Mouse (Mus musculus) stomach, embryonic 14.5 days (tissue): ENCODE results near the gene Asl. TPM values are rescaled to one million over a fixed set of nuclear protein-coding genes. Genes with fewer than 3 reads are reported as not detected.

Experiments used
- ATAC-seq: fragments of 200-750 bp; cut with Nextera tagmentation; 2 replicates; pipeline ENCODE4 v1.8.0; 2017; ENCODE audit warnings: low read depth, moderate TSS enrichment; ENCODE audit not compliant: insufficient number of reproducible peaks, insufficient read depth, low FRiP score
- H3K27ac ChIP-seq: fragments of 300-500 bp; sonication (generic); 2 replicates; pipeline ENCODE4 v1.5.1; 2014; ENCODE audit warnings: mild to moderate bottlenecking, low read length, moderate library complexity, mixed read lengths
- H3K27me3 ChIP-seq: fragments of 300-500 bp; sonication (generic); 2 replicates; pipeline ENCODE4 v1.6.1; 2014; ENCODE audit warnings: low read length, control low read depth, mixed read lengths; ENCODE audit not compliant: control insufficient read depth, insufficient read depth
- H3K36me3 ChIP-seq: fragments of 300-500 bp; sonication (generic); 2 replicates; pipeline ENCODE4 v1.6.1; 2014; ENCODE audit warnings: mild to moderate bottlenecking, control low read depth, low read length, moderate library complexity, mixed read lengths; ENCODE audit not compliant: control insufficient read depth, insufficient read depth
- H3K4me1 ChIP-seq: fragments of 300-500 bp; sonication (generic); 2 replicates; pipeline ENCODE4 v1.6.1; 2014; ENCODE audit warnings: low read length, control low read depth, mixed read lengths; ENCODE audit not compliant: control insufficient read depth, insufficient read depth
- H3K4me2 ChIP-seq: fragments of 300-500 bp; sonication (generic); replicated peaks from 2 replicates; pipeline ENCODE4 v1.6.1; 2014; ENCODE audit warnings: low read depth, low read length, control low read depth
- H3K4me3 ChIP-seq: fragments of 300-500 bp; sonication (generic); 2 replicates; pipeline ENCODE4 v1.5.1; 2014; ENCODE audit warnings: low read depth, low read length, control low read depth
- H3K9ac ChIP-seq: fragments of 300-500 bp; sonication (generic); replicated peaks from 2 replicates; pipeline ENCODE4 v1.6.1; 2014; ENCODE audit warnings: low read depth, mild to moderate bottlenecking, control low read depth, low read length, moderate library complexity, mixed read lengths
- H3K9me3 ChIP-seq: fragments of 300-500 bp; sonication (generic); 2 replicates; pipeline ENCODE4 v1.6.1; 2016; ENCODE audit warnings: low read depth, low read length, control low read depth; ENCODE audit not compliant: control insufficient read depth
- WGBS: fragments of 180-500 bp; shearing (Covaris S2); extraction: QIAGEN DNeasy Blood & Tissue Kit; methylation state at CpG from one replicate; pipeline ENCODE4 v1.1.7; 2014; 5-methylcytosine and 5-hydroxymethylcytosine counted together
- polyA plus RNA-seq: library from polyadenylated mRNA; unstranded; fragments of >200 nt; fragmentation: Nextera tagmentation; extraction: Ambion mirVana; gene quantifications from 2 replicates; pipeline ENCODE4 v1.2.1, GENCODE M21; 2014

Asl gene
- polyA plus RNA-seq, result 35.1 TPM in 2 replicates

DNA sequence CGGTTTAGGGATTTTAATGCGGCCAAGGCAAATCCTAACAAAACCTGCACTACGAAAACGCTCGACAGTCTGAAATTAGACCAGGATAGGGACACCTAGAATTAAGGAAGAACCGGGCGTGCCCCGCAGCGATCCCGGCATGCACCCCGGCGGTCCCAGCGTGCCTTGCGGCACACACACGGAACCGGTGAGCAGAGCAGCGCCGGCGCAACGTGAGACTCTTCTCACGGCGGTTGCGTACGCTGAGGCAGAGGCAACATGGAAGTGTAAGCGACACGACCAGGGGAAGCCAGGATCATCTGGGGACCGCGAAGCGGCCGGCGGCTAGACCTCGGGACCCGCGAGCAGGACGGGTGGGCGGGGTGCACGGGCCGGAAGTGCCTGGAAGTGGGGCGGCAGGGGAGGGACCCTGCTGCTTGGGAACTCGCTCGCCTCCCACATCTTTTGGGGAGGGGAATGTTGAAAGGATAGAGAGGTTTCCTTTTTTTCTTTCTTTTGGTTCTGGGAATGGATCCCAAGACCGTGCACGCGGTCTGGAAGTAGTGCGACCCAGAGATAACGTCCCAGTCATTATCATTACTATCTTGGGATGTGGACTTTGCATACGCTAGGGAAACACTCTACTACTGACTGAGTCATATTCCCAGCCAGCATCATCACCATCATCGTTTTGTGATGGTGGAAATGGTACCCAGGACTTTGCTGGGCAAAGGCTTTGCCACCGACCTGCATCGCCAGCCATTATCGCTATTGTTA, at the start of gene Asl, which contains the start of gene Crcp:
Gene Asl (minus strand): TSS at position 106 of the 756 bp plus-strand sequence.
Gene Crcp (plus strand): TSS at position 149 of the 756 bp plus-strand sequence.
- H3K27ac ChIP-seq, result peak within 1 kb of the TSS; percentile 89
- no peaks in the 10 kb centered on the region for H3K27me3 ChIP-seq
- no peaks in the 10 kb centered on the region for H3K36me3 ChIP-seq
- WGBS, result 2% methylated on average over 51 of the region's 51 CpGs
- no peaks in the 10 kb centered on the region for H3K9me3 ChIP-seq
- H3K4me3 ChIP-seq, result peak within 1 kb of the TSS; percentile 51
- H3K4me1 ChIP-seq, result peaks cover 5% of the 10 kb centered on the region; the same call in 1 of the 2 replicates
- peak within 1 kb of the TSS; percentile 43 for H3K9ac ChIP-seq
- peak within 1 kb of the TSS; percentile 75 for H3K4me2 ChIP-seq
- peak; percentile 84 for ATAC-seq

- ATAC-seq, result no peak
- H3K36me3 ChIP-seq, result peaks cover 4% of the 10 kb centered on the region; the same call in 1 of the 2 replicates
- H3K27me3 ChIP-seq, result no peaks in the 10 kb centered on the region
- H3K4me3 ChIP-seq, result peak overlapping the region; percentile 55; the same call in 1 of the 2 replicates
- H3K9ac ChIP-seq, result 0 out of 2 replicates have a peak overlapping the region, but pooled peaks have one; percentile 78
- H3K4me2 ChIP-seq, result peak overlapping the region; percentile 62
- 0 out of 2 replicates have a peak, but pooled peaks cover 4% of the 10 kb centered on the region for H3K9me3 ChIP-seq
- 41% methylated on average over 6 of the region's 6 CpGs for WGBS
- 0 out of 2 replicates have a peak, but pooled peaks cover 2% of the 10 kb centered on the region for H3K4me1 ChIP-seq
- H3K27ac ChIP-seq, result no peak overlapping the region
These were observed 49.7 kb upstream of the Asl start for GRCm38 (mm10) chr5:130078834-130079156.

GRCm38 (mm10) chr5:130078096-130078833, 49.2 kb upstream of the Asl start:
- Histone ChIP-seq H3K4me1 (0 out of 2 replicates have a peak, but pooled peaks cover 2% of the 10 kb centered on the region), H3K27me3 (no peaks in the 10 kb centered on the region), H3K9ac (no peak overlapping the region; the same call in 1 of the 2 replicates), H3K4me2 (no peak overlapping the region; the same call in 1 of the 2 replicates), H3K9me3 (0 out of 2 replicates have a peak, but pooled peaks cover 4% of the 10 kb centered on the region), H3K27ac (no peak overlapping the region), H3K4me3 (no peak overlapping the region), H3K36me3 (peaks cover 4% of the 10 kb centered on the region; the same call in 1 of the 2 replicates)
- 61% methylated on average over 9 of the region's 9 CpGs for WGBS
- no peak for ATAC-seq

DNA sequence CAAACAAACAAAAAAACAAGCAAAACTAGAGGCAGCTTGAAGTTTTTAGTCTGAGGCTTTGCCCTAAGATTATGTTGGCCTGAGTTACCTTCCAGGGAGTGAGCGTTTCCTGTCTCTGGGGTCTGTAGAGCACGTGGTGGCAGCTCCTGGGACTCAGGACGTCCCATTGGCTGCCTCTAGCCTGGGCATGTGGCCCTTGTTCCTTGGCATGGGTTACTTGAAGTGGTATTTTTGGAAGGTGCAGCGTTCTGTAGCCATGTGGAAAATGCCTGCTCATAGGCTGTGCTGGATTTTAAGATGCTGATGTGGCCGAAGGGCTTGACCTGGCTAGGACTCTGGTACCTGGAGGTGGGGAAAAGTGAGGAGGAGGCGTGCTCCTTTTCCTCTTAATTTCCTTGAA, 47.3 kb upstream of the Asl start:
- peaks cover under 1% of the 10 kb centered on the region; the same call in 1 of the 2 replicates for H3K36me3 ChIP-seq
- 68% methylated on average over 6 of the region's 6 CpGs for WGBS
- ATAC-seq, result no peak
- H3K4me2 ChIP-seq, result no peak overlapping the region
- no peak overlapping the region for H3K4me3 ChIP-seq
- H3K27ac ChIP-seq, result no peak overlapping the region
- H3K27me3 ChIP-seq, result no peaks in the 10 kb centered on the region
- H3K9ac ChIP-seq, result no peak overlapping the region
- 0 out of 2 replicates have a peak, but pooled peaks cover 2% of the 10 kb centered on the region for H3K9me3 ChIP-seq
- 0 out of 2 replicates have a peak, but pooled peaks cover 2% of the 10 kb centered on the region for H3K4me1 ChIP-seq

DNA sequence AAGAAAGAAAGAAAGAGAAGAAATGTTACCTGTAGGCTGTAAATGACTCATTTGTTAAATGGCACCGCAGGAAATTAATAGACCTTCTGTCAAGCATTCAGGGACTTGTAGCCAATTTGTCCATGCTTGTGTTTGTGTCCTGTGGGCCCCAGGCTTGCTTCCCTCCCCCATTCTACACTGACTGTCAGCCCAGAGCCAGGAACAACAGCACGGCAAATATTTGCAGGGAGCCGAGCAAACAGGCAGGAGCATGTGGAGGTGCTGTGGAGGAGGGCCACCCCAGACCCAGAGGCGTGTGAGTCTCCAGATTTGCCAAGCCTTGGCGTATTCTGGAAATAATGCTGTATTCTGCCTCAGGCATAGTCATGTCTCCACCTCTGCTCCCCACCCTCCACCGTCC, 45.4 kb upstream of the Asl start:
- no peak overlapping the region for H3K27ac ChIP-seq
- no peak for ATAC-seq

DNA sequence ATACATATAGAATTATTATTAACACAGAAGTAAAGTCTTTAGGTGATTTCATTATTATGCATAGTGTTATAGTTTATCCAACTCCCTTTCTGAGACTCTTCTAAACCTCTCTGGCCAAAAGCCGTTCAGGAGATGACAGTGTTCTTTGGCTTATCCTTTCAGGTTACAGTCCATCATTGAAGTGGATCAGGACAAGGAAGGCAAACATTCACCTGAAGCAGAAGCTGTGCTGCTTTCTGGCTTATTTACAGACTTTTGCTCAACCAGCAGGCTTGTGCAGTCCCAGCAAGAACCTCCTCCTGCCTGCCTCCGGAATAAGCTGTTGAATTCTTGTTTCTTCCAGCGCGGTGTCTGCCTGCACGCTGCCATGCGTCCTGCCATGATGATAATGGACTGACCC, 44.0 kb upstream of the Asl start, which contains the start of gene Tpst1:
Gene Tpst1 (plus strand): TSS at position 301 of the 400 bp plus-strand sequence.
- 88% methylated on average over 6 of the region's 6 CpGs for WGBS
- Histone ChIP-seq H3K27ac (no peak within 1 kb of the TSS), H3K4me1 (no peaks in the 10 kb centered on the region), H3K4me3 (no peak within 1 kb of the TSS), H3K27me3 (no peaks in the 10 kb centered on the region), H3K36me3 (no peaks in the 10 kb centered on the region), H3K9me3 (no peaks in the 10 kb centered on the region), H3K4me2 (no peak within 1 kb of the TSS), H3K9ac (no peak within 1 kb of the TSS)
- no peak for ATAC-seq

More for the DNA sequence above, 45.4 kb upstream of the Asl start:
- Histone ChIP-seq H3K4me2 (no peak overlapping the region), H3K27me3 (no peaks in the 10 kb centered on the region), H3K4me1 (0 out of 2 replicates have a peak, but pooled peaks cover 2% of the 10 kb centered on the region), H3K9ac (no peak overlapping the region), H3K9me3 (no peaks in the 10 kb centered on the region), H3K4me3 (no peak overlapping the region), H3K36me3 (no peaks in the 10 kb centered on the region)
- 64% methylated on average over 6 of the region's 6 CpGs for WGBS

DNA sequence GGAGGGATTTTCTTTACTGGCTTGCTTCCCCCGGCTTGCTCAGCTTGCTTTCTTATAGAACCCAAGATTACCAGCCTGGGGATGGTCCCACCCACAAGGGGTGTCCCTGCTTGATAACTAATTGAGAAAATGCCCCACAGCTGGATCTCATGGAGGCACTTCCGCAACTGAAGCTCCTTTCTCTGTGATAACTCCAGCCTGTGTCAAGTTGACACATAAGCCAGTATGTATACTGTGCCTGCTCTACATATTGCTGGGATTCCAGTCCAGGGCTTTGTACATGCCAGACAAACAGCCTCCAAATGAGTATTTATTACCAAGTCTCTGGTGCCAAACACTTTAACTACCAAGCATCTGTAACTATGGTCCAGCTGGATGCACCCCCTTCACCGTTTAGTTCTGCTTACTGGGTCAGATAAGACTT, 38.8 kb upstream of the Asl start:
- 55% methylated on average over 3 of the region's 3 CpGs for WGBS
- no peak for ATAC-seq
- no peak overlapping the region for H3K4me3 ChIP-seq
- H3K4me2 ChIP-seq, result no peak overlapping the region
- no peaks in the 10 kb centered on the region for H3K4me1 ChIP-seq
- no peaks in the 10 kb centered on the region for H3K27me3 ChIP-seq
- no peak overlapping the region for H3K27ac ChIP-seq
- H3K9ac ChIP-seq, result no peak overlapping the region
- H3K36me3 ChIP-seq, result no peaks in the 10 kb centered on the region
- no peaks in the 10 kb centered on the region for H3K9me3 ChIP-seq

DNA sequence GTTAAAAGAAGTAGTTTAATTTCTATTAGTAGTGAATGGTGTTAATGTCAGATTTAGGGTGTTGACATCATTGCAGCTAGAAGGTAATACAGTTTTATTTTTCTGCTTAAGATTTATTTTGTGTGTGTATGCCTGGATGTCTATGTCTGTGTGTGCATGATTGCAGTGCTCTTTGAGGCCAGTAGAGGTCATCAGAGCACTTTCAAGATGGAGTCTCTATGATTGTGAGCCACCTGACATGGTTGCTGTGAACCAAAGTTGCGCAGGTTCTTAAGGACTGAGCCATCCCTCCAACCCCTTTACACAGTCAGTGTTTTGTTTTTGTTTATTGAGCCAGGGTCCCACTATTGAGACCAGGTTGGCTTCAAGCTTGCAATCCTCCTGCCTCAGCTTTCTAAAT, 36.5 kb upstream of the Asl start:
- H3K4me2 ChIP-seq, result no peak overlapping the region
- WGBS, result 96% methylated on average over 1 of the region's 1 CpGs
- no peak for ATAC-seq

More for the DNA sequence above, 36.5 kb upstream of the Asl start:
- no peaks in the 10 kb centered on the region for H3K9me3 ChIP-seq
- H3K27me3 ChIP-seq, result no peaks in the 10 kb centered on the region
- no peaks in the 10 kb centered on the region for H3K4me1 ChIP-seq
- H3K36me3 ChIP-seq, result no peaks in the 10 kb centered on the region
- no peak overlapping the region for H3K27ac ChIP-seq
- H3K4me3 ChIP-seq, result no peak overlapping the region
- H3K9ac ChIP-seq, result no peak overlapping the region
